Mouse (Mus musculus): ENCODE measurements at regions not wholly inside any gene's neighbourhood (a gene's known extent, or its start where the extent isn't known, plus 50 kb on each side); places are given as distances from the start of the nearest gene placed in this dataset.

DNA sequence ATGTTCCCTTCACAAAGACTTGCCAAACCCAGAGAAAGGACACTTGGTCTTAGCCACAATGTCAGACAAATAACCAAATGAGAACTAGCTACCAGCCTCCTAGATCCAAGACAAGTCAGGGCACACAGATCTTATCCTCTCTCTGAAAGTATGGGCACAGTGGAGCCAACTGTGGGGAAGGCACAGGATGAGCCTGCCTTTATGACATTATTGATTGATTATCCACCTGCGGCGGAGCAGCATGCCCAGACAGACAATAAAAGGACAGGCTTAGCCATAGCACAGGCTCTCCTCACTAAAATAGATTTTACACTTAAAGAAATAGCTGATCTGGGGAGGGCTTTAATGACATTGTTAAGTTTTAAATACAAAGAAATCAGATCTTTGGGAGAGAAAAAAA is 117.9 kb downstream of the Maf start:
- no peak overlapping the region for H3K9ac ChIP-seq (ENCODE audit: low read depth, low read length)
- 72% methylated on average over 2 of the region's 2 CpGs for WGBS
- no peaks in the 10 kb centered on the region for H3K36me3 ChIP-seq (ENCODE audit: control insufficient read depth, insufficient read depth, low read length)

DNA sequence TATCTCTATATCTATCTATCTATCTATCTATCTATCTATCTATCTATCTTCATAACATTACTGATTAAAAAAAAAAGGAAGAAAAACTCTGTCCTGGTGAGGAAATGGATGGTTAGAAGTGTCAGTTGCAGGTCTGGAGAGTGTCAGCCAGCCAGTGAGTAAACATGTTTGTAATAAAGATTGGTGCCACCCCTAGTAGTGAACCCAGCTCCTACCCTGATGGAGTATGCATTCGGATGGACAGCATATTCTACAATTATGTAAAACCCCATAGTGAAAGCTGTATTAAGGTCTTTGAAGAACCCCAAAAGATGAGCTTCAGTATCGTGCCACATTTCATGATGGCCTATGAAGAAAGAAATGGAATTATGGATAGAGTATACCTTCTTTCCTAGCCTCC is 118.5 kb downstream of the Maf start:
- H3K4me1 ChIP-seq (replicated peaks; ENCODE audit: control insufficient read depth, insufficient read depth, low read length): no peaks in the 10 kb centered on the region
- WGBS: 90% methylated on average over 2 of the region's 2 CpGs
- no peaks in the 10 kb centered on the region for H3K36me3 ChIP-seq (ENCODE audit: control insufficient read depth, insufficient read depth, low read length)
- no peak overlapping the region for H3K27ac ChIP-seq (ENCODE audit: low read depth, low read length)
- no peaks in the 10 kb centered on the region for H3K9me3 ChIP-seq (ENCODE audit: control insufficient read depth, low read length)
- no peak overlapping the region for H3K4me3 ChIP-seq (ENCODE audit: low read depth, low read length)
- DNase-seq (ENCODE audit: low spot score) (no peak), ATAC-seq (replicated peaks; ENCODE audit: low FRiP score) (no peak)
- H3K9ac ChIP-seq (ENCODE audit: low read depth, low read length): no peak overlapping the region
- no peaks in the 10 kb centered on the region for H3K27me3 ChIP-seq (replicated peaks; ENCODE audit: control insufficient read depth, insufficient read depth, low read length)
- no peak overlapping the region for H3K4me2 ChIP-seq

More for the DNA sequence above, 117.9 kb downstream of the Maf start:
- H3K4me1 ChIP-seq (replicated peaks; ENCODE audit: control insufficient read depth, insufficient read depth, low read length): no peaks in the 10 kb centered on the region
- H3K4me3 ChIP-seq (ENCODE audit: low read depth, low read length): no peak overlapping the region
- H3K27me3 ChIP-seq (replicated peaks; ENCODE audit: control insufficient read depth, insufficient read depth, low read length): no peaks in the 10 kb centered on the region
- no peaks in the 10 kb centered on the region for H3K9me3 ChIP-seq (ENCODE audit: control insufficient read depth, low read length)
- ATAC-seq (replicated peaks; ENCODE audit: low FRiP score) (no peak), DNase-seq (ENCODE audit: low spot score) (no peak)
- no peak overlapping the region for H3K4me2 ChIP-seq
- H3K27ac ChIP-seq (ENCODE audit: low read depth, low read length): no peak overlapping the region

DNA sequence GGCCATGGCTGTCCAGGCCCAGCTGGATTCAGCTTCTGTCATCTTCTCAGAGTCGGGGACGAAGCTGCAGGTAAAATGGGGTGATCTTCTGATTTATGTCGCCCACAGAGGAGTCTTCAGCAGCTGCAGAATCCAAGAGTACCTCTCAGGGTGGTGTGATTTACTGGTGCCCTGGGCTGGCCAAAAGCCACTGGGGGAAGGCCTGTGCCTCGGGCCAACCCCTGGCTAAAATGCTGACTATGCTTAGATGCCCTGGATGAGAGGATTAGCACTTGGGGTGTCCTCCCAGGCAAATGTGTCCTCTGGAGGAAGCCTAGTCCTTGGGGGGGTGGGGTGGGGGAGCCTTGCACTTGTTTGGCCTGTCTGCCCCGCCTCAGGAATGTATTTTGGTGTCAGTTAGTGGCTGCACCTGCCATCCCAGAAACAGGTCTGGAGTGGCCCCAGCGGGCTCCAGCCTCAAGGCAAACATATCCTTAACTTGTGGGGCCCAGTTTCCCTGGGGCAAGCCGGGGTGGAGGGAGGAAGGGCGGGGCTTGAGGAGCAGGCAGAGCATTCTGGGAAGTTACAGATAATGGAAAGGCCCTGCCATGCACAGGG is 123.2 kb downstream of the Maf start:
- Histone ChIP-seq H3K9ac (ENCODE audit: low read depth, low read length) (no peak overlapping the region), H3K27ac (ENCODE audit: low read depth, low read length) (no peak overlapping the region), H3K9me3 (ENCODE audit: control insufficient read depth, low read length) (no peaks in the 10 kb centered on the region), H3K4me3 (ENCODE audit: low read depth, low read length) (no peak overlapping the region), H3K36me3 (ENCODE audit: control insufficient read depth, insufficient read depth, low read length) (no peaks in the 10 kb centered on the region), H3K27me3 (replicated peaks; ENCODE audit: control insufficient read depth, insufficient read depth, low read length) (no peaks in the 10 kb centered on the region), H3K4me2 (no peak overlapping the region), H3K4me1 (replicated peaks; ENCODE audit: control insufficient read depth, insufficient read depth, low read length) (no peaks in the 10 kb centered on the region)
- DNase-seq (ENCODE audit: low spot score) (no peak), ATAC-seq (replicated peaks; ENCODE audit: low FRiP score) (no peak)
- WGBS: 71% methylated on average over 8 of the region's 8 CpGs

DNA sequence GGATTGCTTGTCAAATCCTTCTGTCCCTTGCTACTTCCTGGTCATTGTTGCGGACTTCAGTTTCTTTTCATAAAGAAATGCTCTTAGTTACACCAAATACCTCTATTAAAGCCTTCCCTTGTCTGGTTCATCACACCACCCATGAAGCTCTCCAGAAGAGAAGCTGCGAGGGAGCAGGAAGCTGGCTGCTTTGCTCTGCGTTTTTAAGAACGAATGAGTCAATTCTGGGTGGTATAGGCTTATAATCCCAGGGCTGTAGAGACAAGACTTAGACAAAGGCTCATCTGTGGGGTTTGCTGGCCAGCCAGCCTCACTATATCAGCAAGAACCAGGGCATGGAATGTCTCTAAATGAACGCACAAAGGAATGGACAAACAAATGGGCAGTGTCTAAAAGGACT is 124.4 kb downstream of the Maf start:
- Histone ChIP-seq H3K27me3 (replicated peaks; ENCODE audit: control insufficient read depth, insufficient read depth, low read length) (no peaks in the 10 kb centered on the region), H3K27ac (ENCODE audit: low read depth, low read length) (no peak overlapping the region), H3K4me3 (ENCODE audit: low read depth, low read length) (no peak overlapping the region), H3K9ac (ENCODE audit: low read depth, low read length) (no peak overlapping the region), H3K36me3 (ENCODE audit: control insufficient read depth, insufficient read depth, low read length) (no peaks in the 10 kb centered on the region), H3K4me1 (replicated peaks; ENCODE audit: control insufficient read depth, insufficient read depth, low read length) (no peaks in the 10 kb centered on the region), H3K4me2 (no peak overlapping the region), H3K9me3 (ENCODE audit: control insufficient read depth, low read length) (no peaks in the 10 kb centered on the region)
- ATAC-seq (replicated peaks; ENCODE audit: low FRiP score): no peak
- DNase-seq (ENCODE audit: low spot score): no peak
- WGBS: 79% methylated on average over 5 of the region's 5 CpGs

DNA sequence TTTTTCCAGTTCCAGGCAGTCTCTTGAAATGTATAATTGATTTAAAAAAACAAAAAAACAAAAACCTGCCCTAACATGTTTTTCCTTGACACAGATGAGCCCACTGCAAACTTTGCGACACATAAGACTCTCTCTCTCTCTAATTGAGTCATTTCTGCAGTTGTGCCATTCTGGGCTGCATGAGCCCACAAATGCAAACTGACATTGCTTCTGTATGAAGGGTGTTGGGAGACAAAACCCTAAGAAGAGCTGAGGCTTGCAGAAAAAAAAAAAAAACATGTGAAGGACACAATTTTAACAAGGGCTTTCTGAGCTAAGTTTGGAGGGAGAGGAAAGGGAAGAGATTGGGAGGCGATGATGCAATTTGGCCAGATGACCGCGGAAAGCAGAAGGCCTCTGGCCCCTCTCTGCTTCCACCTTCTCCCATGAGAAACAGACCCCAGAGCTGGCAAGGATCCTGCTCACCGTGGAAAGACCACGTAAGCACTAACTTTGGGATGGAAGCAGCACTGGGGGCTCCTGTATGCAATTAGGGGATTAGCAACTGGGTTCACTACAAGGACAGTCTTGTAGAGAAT is 125.6 kb downstream of the Maf start:
- H3K9me3 ChIP-seq (ENCODE audit: control insufficient read depth, low read length): no peaks in the 10 kb centered on the region
- no peaks in the 10 kb centered on the region for H3K27me3 ChIP-seq (replicated peaks; ENCODE audit: control insufficient read depth, insufficient read depth, low read length)
- WGBS: 50% methylated on average over 6 of the region's 6 CpGs
- no peaks in the 10 kb centered on the region for H3K4me1 ChIP-seq (replicated peaks; ENCODE audit: control insufficient read depth, insufficient read depth, low read length)
- H3K27ac ChIP-seq (ENCODE audit: low read depth, low read length): no peak overlapping the region
- no peaks in the 10 kb centered on the region for H3K36me3 ChIP-seq (ENCODE audit: control insufficient read depth, insufficient read depth, low read length)
- DNase-seq (ENCODE audit: low spot score): no peak
- H3K4me2 ChIP-seq: no peak overlapping the region
- no peak overlapping the region for H3K9ac ChIP-seq (ENCODE audit: low read depth, low read length)
- no peak for ATAC-seq (replicated peaks; ENCODE audit: low FRiP score)
- H3K4me3 ChIP-seq (ENCODE audit: low read depth, low read length): no peak overlapping the region

DNA sequence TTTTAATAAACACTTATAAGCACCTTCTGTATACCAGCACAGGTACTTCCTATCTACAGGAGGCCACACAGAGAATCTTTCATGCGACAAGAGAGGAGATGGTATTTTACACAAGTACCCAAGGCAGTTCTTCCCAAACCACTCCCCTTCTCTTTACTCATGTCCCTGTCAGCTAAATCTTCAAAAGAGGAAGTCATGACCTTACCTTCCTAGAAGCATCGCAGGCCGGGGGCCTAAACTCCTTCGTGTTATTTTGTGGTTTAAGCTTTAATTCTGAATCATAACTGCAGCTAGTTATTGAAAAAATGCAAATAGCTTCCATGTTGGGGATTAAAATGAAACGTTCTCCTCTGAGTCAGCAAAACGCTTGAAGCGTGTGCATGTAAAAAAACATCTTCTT is 139.2 kb downstream of the Maf start:
- H3K27ac ChIP-seq (ENCODE audit: low read depth, low read length): no peak overlapping the region
- no peak overlapping the region for H3K9ac ChIP-seq (ENCODE audit: low read depth, low read length)
- H3K4me1 ChIP-seq (replicated peaks; ENCODE audit: control insufficient read depth, insufficient read depth, low read length): no peaks in the 10 kb centered on the region
- H3K27me3 ChIP-seq (replicated peaks; ENCODE audit: control insufficient read depth, insufficient read depth, low read length): no peaks in the 10 kb centered on the region
- no peaks in the 10 kb centered on the region for H3K36me3 ChIP-seq (ENCODE audit: control insufficient read depth, insufficient read depth, low read length)
- WGBS: 52% methylated on average over 7 of the region's 7 CpGs
- no peak for DNase-seq (ENCODE audit: low spot score)
- H3K9me3 ChIP-seq (ENCODE audit: control insufficient read depth, low read length): no peaks in the 10 kb centered on the region
- no peak for ATAC-seq (replicated peaks; ENCODE audit: low FRiP score)
- H3K4me2 ChIP-seq: no peak overlapping the region
- no peak overlapping the region for H3K4me3 ChIP-seq (ENCODE audit: low read depth, low read length)

DNA sequence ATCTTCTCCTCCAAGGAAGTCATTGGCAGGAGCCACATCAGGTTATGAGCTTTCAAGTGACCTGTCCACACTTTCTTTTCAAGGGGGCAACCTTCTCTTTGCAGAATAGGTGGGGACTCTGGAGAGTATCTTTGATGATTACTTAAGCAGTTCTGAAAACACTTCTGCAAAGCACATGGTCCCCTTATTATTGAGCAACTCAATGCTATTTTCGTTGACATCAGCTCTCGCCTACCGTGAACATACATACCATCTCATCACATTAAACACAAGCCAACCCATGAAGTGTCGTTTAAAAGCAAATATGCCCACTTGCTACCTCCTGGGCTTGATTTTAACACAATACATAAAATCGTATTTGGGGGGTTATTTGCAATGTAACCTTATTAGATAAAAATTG is 141.8 kb downstream of the Maf start:
- Histone ChIP-seq H3K9me3 (ENCODE audit: control insufficient read depth, low read length) (no peaks in the 10 kb centered on the region), H3K36me3 (ENCODE audit: control insufficient read depth, insufficient read depth, low read length) (no peaks in the 10 kb centered on the region), H3K4me1 (replicated peaks; ENCODE audit: control insufficient read depth, insufficient read depth, low read length) (peaks cover 6% of the 10 kb centered on the region; the same call in 1 of the 2 replicates), H3K9ac (ENCODE audit: low read depth, low read length) (no peak overlapping the region), H3K4me2 (no peak overlapping the region), H3K4me3 (ENCODE audit: low read depth, low read length) (no peak overlapping the region), H3K27ac (ENCODE audit: low read depth, low read length) (no peak overlapping the region), H3K27me3 (replicated peaks; ENCODE audit: control insufficient read depth, insufficient read depth, low read length) (no peaks in the 10 kb centered on the region)
- DNase-seq (ENCODE audit: low spot score): no peak
- ATAC-seq (replicated peaks; ENCODE audit: low FRiP score): no peak
- WGBS: 78% methylated on average over 5 of the region's 5 CpGs

DNA sequence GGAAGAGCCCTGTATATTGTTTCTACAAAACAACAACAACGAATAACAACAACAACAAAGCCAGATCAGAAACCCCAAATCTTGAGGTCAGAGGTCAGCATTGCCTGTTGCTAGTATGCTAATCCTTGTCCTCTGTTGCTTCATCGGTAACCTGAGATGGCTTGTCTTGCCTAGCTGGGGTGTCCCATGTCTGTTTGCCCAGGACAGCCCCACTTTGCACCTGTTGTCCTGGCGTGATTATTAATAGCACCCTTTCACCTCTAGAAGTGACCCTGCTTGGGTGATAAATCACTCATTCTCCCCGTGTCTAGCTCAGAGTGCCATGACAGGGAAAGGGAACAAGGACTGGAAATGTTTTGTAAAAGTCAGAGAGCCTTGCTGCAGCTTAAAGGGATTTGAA is 145.2 kb downstream of the Maf start:
- H3K9me3 ChIP-seq (ENCODE audit: control insufficient read depth, low read length): no peaks in the 10 kb centered on the region
- no peak overlapping the region for H3K4me2 ChIP-seq
- peaks cover 6% of the 10 kb centered on the region; the same call in 1 of the 2 replicates for H3K4me1 ChIP-seq (replicated peaks; ENCODE audit: control insufficient read depth, insufficient read depth, low read length)
- H3K4me3 ChIP-seq (ENCODE audit: low read depth, low read length): no peak overlapping the region
- H3K27me3 ChIP-seq (replicated peaks; ENCODE audit: control insufficient read depth, insufficient read depth, low read length): no peaks in the 10 kb centered on the region
- ATAC-seq (replicated peaks; ENCODE audit: low FRiP score): no peak
- no peaks in the 10 kb centered on the region for H3K36me3 ChIP-seq (ENCODE audit: control insufficient read depth, insufficient read depth, low read length)
- WGBS: 25% methylated on average over 4 of the region's 4 CpGs
- H3K9ac ChIP-seq (ENCODE audit: low read depth, low read length): no peak overlapping the region
- no peak for DNase-seq (ENCODE audit: low spot score)
- no peak overlapping the region for H3K27ac ChIP-seq (ENCODE audit: low read depth, low read length)

All from liver, embryonic 11.5 days (tissue).